Mouse (Mus musculus): ENCODE measurements around the gene Cacna1e.

DNA sequence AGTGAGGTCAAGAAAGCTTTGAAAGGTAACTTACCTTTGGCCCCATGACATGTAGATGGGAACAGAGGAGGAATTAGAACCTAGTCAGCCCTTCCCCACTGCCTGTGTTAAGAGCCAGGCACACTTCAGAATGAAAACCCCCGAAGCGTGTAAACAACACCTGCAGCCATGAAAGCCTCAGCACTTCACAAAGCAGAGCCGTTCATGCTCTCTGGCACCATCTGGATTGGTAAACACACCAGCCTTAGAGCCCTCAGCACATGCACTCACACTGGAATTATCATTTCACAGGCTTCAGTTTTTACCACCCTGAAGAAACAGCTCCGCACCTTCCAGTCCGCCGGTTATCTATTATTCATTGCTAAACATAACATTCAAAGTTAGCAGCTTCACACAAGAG is 67.5 kb downstream of the Cacna1e start:
- TF ChIP-seq CTCF (IDR thresholded peaks at IDR 0.05; ENCODE audit: low read depth, low read length) (no peak), POLR2A (IDR thresholded peaks at IDR 0.05; ENCODE audit: borderline replicate concordance, low read depth, low read length) (no peak)

Data from bone marrow macrophage, adult 2 months (primary cell).